Mouse (Mus musculus) forebrain, embryonic 15.5 days (tissue): ENCODE results near the gene Rgs12. TPM values are rescaled to one million over a fixed set of nuclear protein-coding genes. Genes with fewer than 3 reads are reported as not detected.
A peak's percentile ranks its signal among the peaks of the same experiment; 100 is the strongest.

Experiments
- ATAC-seq: fragments of 200-750 bp; cut with Nextera tagmentation; replicated peaks from 2 replicates; pipeline ENCODE4 v1.8.0; 2017; ENCODE audit warnings: mild to moderate bottlenecking, moderate TSS enrichment, moderate library complexity
- H3K27ac ChIP-seq: fragments of 300-500 bp; sonication (generic); replicated peaks from 2 replicates; pipeline ENCODE4 v1.5.1; 2015; ENCODE audit warnings: mild to moderate bottlenecking, inconsistent platforms
- H3K27me3 ChIP-seq: fragments of 300-500 bp; sonication (generic); 2 replicates; pipeline ENCODE4 v1.6.1; 2015; ENCODE audit warnings: inconsistent platforms
- H3K36me3 ChIP-seq: fragments of 300-500 bp; sonication (generic); 2 replicates; pipeline ENCODE4 v1.6.1; 2015; ENCODE audit warnings: mild to moderate bottlenecking, inconsistent platforms
- H3K4me1 ChIP-seq: fragments of 300-500 bp; sonication (generic); 2 replicates; pipeline ENCODE4 v1.6.1; 2015; ENCODE audit warnings: inconsistent platforms
- H3K4me2 ChIP-seq: fragments of 300-500 bp; sonication (generic); replicated peaks from 2 replicates; pipeline ENCODE4 v1.6.1; 2015; ENCODE audit warnings: mild to moderate bottlenecking, inconsistent platforms
- H3K4me3 ChIP-seq: fragments of 300-500 bp; sonication (generic); 2 replicates; pipeline ENCODE4 v1.5.1; 2015; ENCODE audit warnings: mild to moderate bottlenecking, inconsistent platforms
- H3K9ac ChIP-seq: fragments of 300-500 bp; sonication (generic); replicated peaks from 2 replicates; pipeline ENCODE4 v1.6.1; 2015; ENCODE audit warnings: mild to moderate bottlenecking, inconsistent platforms
- H3K9me3 ChIP-seq: fragments of 300-500 bp; sonication (generic); 2 replicates; pipeline ENCODE4 v1.6.1; 2016; ENCODE audit warnings: inconsistent platforms
- WGBS: fragments of 180-500 bp; shearing (Covaris S2); methylation state at CpG from one replicate; pipeline ENCODE4 v1.1.7; 2015; ENCODE audit warnings: mixed read lengths; 5-methylcytosine and 5-hydroxymethylcytosine counted together
- polyA plus RNA-seq: library from polyadenylated mRNA; unstranded; fragments of >200 nt; fragmentation: Nextera tagmentation; extraction: Ambion mirVana; gene quantifications from 2 replicates; pipeline ENCODE4 v1.2.1, GENCODE M21; 2015

Gene Rgs12
- polyA plus RNA-seq, 1 experiment from 2014 or later: 64.7 TPM

DNA sequence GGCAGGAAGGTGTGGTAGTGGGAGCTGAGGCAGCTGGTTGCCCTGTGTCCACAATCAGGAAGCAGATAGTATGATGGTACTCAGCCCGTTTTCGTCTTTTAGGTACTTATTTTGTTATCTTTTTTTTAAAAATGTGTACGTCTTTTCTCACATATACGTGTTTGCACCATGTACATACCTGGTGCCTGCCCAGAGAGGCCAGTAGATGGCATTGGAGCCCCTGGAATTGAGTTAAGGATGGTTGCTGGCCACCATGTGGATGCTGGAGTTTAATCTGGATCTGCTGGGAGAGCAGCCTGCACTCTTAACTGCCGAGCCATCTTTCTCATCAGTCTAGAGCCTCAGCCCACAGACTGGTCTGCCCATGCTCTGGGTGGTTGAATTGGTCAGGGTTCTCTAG is 101.3 kb downstream of the Rgs12 start:
- Histone ChIP-seq H3K27me3 (no peaks in the 10 kb centered on the region), H3K9me3 (no peaks in the 10 kb centered on the region), H3K36me3 (no peaks in the 10 kb centered on the region), H3K9ac (no peak overlapping the region), H3K4me3 (no peak overlapping the region), H3K27ac (no peak overlapping the region), H3K4me1 (no peaks in the 10 kb centered on the region), H3K4me2 (no peak overlapping the region)
- 75% methylated on average over 5 of the region's 5 CpGs for WGBS
- ATAC-seq: no peak

DNA sequence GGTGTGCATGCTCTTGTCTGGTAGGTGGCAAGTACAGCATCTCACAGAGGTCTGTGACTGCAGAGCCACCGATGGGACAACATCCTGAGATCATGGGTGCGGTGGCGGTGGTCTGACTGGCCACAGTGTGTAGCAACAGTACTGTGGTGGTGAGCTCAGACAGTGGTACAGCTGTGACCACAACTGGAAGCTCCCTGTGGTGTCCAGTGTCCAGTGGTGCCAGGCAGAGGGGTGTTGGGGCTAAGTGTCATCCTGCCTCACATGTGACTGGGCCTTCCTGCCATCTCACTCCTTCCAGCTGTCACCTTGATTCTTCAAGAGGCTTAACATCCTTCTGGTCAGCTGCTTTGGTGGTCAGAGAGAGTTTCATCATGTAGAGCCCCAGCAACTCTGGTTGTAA is 105.4 kb downstream of the Rgs12 start:
- Histone ChIP-seq H3K36me3 (no peaks in the 10 kb centered on the region), H3K27ac (no peak overlapping the region), H3K27me3 (0 out of 2 replicates have a peak, but pooled peaks cover 4% of the 10 kb centered on the region), H3K4me2 (no peak overlapping the region), H3K4me1 (peaks cover 20% of the 10 kb centered on the region), H3K4me3 (no peak overlapping the region), H3K9me3 (no peaks in the 10 kb centered on the region), H3K9ac (no peak overlapping the region)
- 92% methylated on average over 3 of the region's 3 CpGs for WGBS
- no peak for ATAC-seq

DNA sequence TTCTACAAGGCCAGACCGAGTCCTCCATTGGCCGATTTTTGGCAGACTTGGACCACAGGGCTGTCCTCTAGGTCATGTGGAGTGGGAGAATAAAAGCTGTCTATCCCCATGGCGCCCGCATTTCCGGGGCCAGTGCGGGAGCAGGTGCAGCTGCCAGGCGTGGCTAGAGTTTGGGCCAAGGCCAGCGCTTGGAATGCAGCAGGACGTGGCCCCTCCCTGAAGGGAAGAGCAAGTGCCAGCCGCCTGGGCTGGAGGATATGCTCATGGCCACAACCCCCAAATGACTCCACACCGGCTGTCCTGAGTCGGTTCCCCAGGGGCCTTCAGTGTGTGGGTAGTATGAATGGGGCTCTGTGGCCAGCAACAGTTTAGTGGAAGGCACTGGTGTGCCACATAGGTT is 105.8 kb downstream of the Rgs12 start:
- Histone ChIP-seq H3K4me2 (no peak overlapping the region), H3K4me1 (peaks cover 20% of the 10 kb centered on the region), H3K4me3 (no peak overlapping the region), H3K9ac (no peak overlapping the region), H3K9me3 (no peaks in the 10 kb centered on the region), H3K27ac (no peak overlapping the region), H3K27me3 (0 out of 2 replicates have a peak, but pooled peaks cover 4% of the 10 kb centered on the region), H3K36me3 (no peaks in the 10 kb centered on the region)
- WGBS: 59% methylated on average over 12 of the region's 12 CpGs
- ATAC-seq: no peak

DNA sequence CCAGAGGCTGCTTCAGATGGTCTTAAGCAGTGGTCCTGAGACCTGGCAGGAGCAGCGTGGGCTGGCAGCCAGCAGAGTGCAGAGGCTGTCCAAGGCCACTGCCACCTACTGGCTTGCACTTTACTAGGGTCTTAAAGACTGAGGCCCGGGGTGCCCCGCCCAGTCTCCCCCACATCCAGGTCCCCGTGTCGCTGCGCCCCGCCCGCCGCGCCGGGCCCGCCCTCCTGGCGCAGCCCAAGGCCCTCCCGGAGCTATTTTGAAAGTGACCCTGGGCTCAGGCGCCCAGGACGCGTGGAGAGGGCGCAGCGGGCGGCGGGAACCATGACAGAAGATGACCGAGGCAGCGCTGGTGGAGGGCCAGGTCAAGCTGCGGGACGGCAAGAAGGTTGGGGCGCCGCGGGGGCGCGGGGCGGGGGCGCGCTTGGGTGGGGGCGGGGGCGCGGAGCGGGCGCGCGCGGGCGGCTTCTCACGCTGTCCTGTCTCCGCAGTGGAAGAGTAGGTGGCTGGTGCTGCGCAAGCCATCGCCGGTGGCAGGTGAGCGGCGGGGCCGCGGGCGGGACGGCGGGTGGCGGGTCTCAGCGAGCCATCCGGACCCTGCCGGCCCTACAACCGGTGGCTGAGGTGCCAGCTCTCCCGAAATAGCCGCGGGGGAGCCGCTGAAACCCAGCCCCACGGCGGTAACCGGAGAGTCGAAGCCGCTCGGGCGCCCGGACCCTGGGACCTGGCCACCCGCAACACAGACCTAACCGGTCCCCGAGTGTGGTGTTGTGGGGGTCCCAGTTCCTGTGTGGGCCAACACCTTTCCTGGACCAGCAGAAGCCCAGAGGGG is 107.6 kb downstream of the Rgs12 start, which contains the start of gene Dok7:
Gene Dok7, plus strand, starts transcription at position 163 of the 829 bp plus-strand sequence.
- H3K9me3 ChIP-seq: no peaks in the 10 kb centered on the region
- 1% methylated on average over 52 of the region's 74 CpGs for WGBS
- 0 out of 2 replicates have a peak, but pooled peaks cover 4% of the 10 kb centered on the region for H3K27me3 ChIP-seq
- no peaks in the 10 kb centered on the region for H3K36me3 ChIP-seq
- peaks cover 20% of the 10 kb centered on the region for H3K4me1 ChIP-seq
- H3K9ac ChIP-seq: peak within 1 kb of the TSS; percentile 65
- ATAC-seq: peak; percentile 67
- no peak within 1 kb of the TSS for H3K27ac ChIP-seq
- H3K4me3 ChIP-seq: peak within 1 kb of the TSS; percentile 63
- peak within 1 kb of the TSS; percentile 98 for H3K4me2 ChIP-seq

DNA sequence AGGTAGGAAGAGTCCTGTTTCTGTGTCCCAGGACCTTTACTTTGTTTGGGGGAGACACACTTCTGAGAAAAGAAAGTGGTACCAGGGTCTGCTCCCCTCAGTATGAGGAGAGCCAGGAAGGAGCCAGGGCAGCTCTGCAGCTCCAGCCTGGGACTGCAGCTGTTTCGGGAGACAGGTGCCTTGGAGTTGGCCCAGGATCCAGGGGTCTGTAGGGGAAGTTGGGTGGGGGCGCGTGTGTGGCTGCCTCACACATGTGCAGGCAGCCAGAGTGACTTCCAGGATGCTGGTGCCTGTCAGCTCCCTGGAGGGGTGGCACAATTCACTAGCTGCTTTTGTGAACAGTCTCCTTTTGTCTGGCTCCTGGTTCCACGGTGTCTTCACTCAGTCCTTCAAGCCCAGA is 108.3 kb downstream of the Rgs12 start:
- 0 out of 2 replicates have a peak, but pooled peaks cover 4% of the 10 kb centered on the region for H3K27me3 ChIP-seq
- 8% methylated on average over 4 of the region's 4 CpGs for WGBS
- ATAC-seq: 0 out of 2 replicates have a peak, but pooled peaks have one; percentile 25
- H3K4me2 ChIP-seq: peak overlapping the region; percentile 98
- H3K27ac ChIP-seq: no peak overlapping the region
- H3K36me3 ChIP-seq: no peaks in the 10 kb centered on the region
- H3K9me3 ChIP-seq: no peaks in the 10 kb centered on the region
- peak overlapping the region; percentile 63 for H3K4me3 ChIP-seq
- H3K4me1 ChIP-seq: peaks cover 20% of the 10 kb centered on the region
- peak overlapping the region; percentile 65 for H3K9ac ChIP-seq

DNA sequence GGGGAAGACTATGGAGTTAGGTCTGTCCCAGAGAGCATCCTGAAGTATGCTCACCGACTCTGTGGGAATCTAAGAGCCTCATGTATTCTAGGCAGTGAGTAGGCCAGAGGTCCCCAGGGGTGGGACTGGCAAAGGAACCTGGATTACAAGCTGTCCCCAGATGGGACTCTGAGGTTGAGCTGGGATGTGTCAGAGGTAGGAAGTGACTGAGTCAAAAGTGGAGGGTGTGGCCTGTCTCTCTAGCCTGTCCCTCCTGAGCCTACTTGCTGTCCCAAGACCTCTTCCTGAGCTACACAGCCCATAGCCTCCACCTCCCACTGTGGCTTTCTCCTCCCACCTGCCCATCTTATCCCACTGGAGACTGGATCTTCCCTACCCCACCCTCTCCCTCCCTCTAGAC is 109.0 kb downstream of the Rgs12 start:
- H3K4me3 ChIP-seq: peak overlapping the region; percentile 63
- WGBS: 81% methylated on average over 1 of the region's 1 CpGs

DNA sequence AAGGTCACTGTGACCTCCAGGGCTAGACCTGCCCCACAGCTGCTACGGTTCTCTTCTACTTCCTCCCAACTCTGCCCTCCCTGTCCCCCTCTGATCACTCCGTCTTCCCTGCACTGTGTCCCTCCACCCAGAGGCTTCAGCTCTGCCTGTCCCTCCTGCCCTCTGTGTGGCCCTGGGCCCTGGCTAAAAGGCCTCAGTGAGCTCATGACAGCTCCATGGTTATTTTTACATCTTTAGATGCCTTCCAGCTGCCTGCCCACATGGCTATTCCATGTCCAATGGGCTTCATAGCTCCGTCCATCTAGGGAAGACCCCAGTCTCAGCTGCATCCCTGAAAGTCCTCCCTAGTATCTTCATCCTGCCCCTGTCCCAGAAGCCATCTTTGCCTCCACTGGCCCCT is 110.9 kb downstream of the Rgs12 start:
- peaks cover 20% of the 10 kb centered on the region for H3K4me1 ChIP-seq
- no peaks in the 10 kb centered on the region for H3K36me3 ChIP-seq
- 82% methylated on average over 3 of the region's 3 CpGs for WGBS
- H3K27me3 ChIP-seq: 0 out of 2 replicates have a peak, but pooled peaks cover 4% of the 10 kb centered on the region
- no peak overlapping the region for H3K4me3 ChIP-seq
- H3K9me3 ChIP-seq: no peaks in the 10 kb centered on the region
- ATAC-seq: no peak
- no peak overlapping the region for H3K9ac ChIP-seq
- no peak overlapping the region for H3K4me2 ChIP-seq
- H3K27ac ChIP-seq: no peak overlapping the region

More for the DNA sequence above, 109.0 kb downstream of the Rgs12 start:
- Histone ChIP-seq H3K9me3 (no peaks in the 10 kb centered on the region), H3K27ac (no peak overlapping the region), H3K9ac (no peak overlapping the region), H3K4me1 (peaks cover 20% of the 10 kb centered on the region), H3K27me3 (0 out of 2 replicates have a peak, but pooled peaks cover 4% of the 10 kb centered on the region), H3K36me3 (no peaks in the 10 kb centered on the region), H3K4me2 (peak overlapping the region; percentile 98)
- no peak for ATAC-seq

DNA sequence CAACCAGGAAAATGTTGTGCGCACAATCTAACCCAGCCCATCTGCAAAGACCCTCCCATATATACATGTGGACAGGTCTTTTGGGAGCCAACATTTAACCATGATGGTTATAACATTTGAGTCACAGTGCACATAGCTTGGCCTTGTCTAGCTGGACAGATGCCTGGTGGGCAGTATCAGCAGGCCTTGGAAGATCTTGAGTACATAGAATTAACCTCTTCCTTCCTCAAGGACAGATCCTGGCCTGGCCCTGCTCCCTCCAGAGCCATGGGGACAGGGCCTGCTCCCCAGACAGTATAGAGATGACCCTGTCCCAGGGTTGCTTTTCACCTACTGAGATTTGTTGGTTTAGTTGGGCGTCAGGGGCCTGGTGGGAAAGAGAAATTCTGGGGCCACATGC is 120.6 kb downstream of the Rgs12 start:
- no peaks in the 10 kb centered on the region for H3K9me3 ChIP-seq
- 95% methylated on average over 2 of the region's 2 CpGs for WGBS
- no peak overlapping the region for H3K4me3 ChIP-seq
- peaks cover 11% of the 10 kb centered on the region for H3K4me1 ChIP-seq
- no peak overlapping the region for H3K4me2 ChIP-seq
- no peak overlapping the region for H3K9ac ChIP-seq
- H3K27ac ChIP-seq: no peak overlapping the region
- ATAC-seq: no peak
- no peaks in the 10 kb centered on the region for H3K36me3 ChIP-seq
- no peaks in the 10 kb centered on the region for H3K27me3 ChIP-seq

DNA sequence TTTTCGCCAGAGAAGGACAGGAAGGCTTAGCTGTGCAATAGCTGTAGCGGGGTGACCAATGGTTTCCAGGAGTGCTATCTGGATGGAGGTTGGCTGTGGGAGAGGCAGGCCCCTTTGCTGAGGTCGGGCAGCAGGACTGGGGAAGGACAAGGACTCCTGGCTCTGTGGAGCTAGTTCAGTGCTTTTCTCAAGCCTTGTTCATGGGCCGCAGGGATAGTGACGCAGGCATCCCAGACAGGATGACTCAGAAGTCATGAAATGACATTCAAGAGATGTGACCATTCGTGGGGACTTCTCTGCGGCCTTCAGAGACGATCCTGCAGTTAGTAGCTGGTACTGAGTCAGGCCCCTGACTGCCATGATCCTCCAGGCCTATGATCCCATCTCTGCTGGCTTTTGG is 121.1 kb downstream of the Rgs12 start:
- no peak for ATAC-seq
- WGBS: 89% methylated on average over 8 of the region's 8 CpGs

DNA sequence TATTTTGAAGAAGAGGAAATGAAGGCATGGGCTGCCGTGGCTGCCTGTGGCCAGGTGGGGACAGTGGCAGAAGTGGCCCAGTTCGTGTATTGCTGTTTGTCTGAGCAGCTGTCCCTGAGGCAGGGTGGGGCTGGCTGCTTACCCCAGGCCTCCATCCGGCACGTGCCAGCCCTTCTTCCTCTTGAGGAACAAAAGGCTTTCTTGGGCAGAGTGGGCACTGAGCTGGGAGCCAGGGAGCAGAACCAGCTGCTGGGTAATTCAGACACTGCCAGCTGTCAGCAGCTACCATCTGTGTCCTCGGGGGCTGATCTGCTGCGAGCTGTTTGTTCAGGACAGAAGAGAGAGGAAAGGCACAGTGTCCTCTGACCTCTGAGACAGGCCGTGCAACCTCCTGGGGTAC is 121.7 kb downstream of the Rgs12 start:
- no peaks in the 10 kb centered on the region for H3K9me3 ChIP-seq
- H3K27ac ChIP-seq: peak overlapping the region; percentile 60
- H3K9ac ChIP-seq: no peak overlapping the region
- ATAC-seq: peak; percentile 66
- WGBS: 35% methylated on average over 7 of the region's 7 CpGs
- peaks cover 11% of the 10 kb centered on the region for H3K4me1 ChIP-seq
- no peak overlapping the region for H3K4me3 ChIP-seq
- no peaks in the 10 kb centered on the region for H3K36me3 ChIP-seq
- H3K27me3 ChIP-seq: no peaks in the 10 kb centered on the region
- no peak overlapping the region for H3K4me2 ChIP-seq

More for the DNA sequence above, 121.1 kb downstream of the Rgs12 start:
- Histone ChIP-seq H3K4me2 (no peak overlapping the region), H3K27me3 (no peaks in the 10 kb centered on the region), H3K27ac (peak overlapping the region; percentile 60; the same call in 1 of the 2 replicates), H3K9ac (no peak overlapping the region), H3K4me1 (peaks cover 11% of the 10 kb centered on the region), H3K4me3 (no peak overlapping the region), H3K9me3 (no peaks in the 10 kb centered on the region), H3K36me3 (no peaks in the 10 kb centered on the region)

DNA sequence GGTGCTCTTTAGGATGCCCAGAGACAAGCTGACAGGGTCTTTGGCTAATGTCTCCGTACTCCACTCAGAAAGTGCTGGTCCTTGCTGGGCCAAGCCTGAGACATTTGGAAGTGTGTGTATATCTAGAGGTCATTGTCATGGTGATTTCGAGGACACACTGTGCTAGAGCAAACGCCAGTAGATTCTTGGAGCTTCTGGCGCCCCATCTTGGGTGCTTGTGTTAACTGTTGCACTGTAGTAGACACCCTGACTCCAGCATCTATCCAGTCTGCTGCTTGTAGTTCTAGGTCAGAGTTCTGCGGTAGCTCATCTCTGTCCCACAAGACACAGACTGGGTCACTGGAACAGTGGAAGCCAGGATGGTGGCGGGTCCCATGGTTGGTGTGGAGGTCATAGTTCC is 122.6 kb downstream of the Rgs12 start:
- H3K27me3 ChIP-seq: no peaks in the 10 kb centered on the region
- 94% methylated on average over 6 of the region's 6 CpGs for WGBS
- H3K4me3 ChIP-seq: no peak overlapping the region
- no peaks in the 10 kb centered on the region for H3K36me3 ChIP-seq
- H3K4me1 ChIP-seq: peaks cover 11% of the 10 kb centered on the region
- no peak for ATAC-seq
- no peak overlapping the region for H3K9ac ChIP-seq
- H3K4me2 ChIP-seq: no peak overlapping the region
- no peaks in the 10 kb centered on the region for H3K9me3 ChIP-seq
- no peak overlapping the region for H3K27ac ChIP-seq

DNA sequence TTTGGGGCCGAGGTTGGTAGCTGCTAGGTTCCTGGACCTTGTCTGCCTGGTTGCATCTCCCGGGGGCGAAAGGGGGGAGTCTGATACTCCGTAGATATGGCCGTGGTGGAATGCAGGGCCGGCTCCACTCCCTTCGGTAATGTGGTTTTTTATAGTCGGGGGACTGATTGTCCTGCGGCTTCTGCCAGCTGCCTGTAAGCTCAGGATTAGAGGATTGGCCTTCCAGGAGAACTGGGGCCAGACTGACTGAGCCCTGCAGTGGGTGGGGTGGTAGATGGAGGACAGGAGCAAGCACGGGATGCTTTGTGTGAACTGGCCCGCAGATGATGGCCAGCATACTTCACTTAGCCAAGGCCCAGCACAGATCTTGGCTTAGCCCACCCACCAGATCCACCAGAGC is 124.0 kb downstream of the Rgs12 start:
- no peak for ATAC-seq

More for the DNA sequence above, 124.0 kb downstream of the Rgs12 start:
- Histone ChIP-seq H3K4me2 (no peak overlapping the region), H3K4me3 (no peak overlapping the region), H3K9ac (no peak overlapping the region), H3K4me1 (peaks cover 11% of the 10 kb centered on the region), H3K9me3 (no peaks in the 10 kb centered on the region), H3K36me3 (no peaks in the 10 kb centered on the region; the same call in 1 of the 2 replicates), H3K27ac (no peak overlapping the region), H3K27me3 (no peaks in the 10 kb centered on the region)
- WGBS: 88% methylated on average over 11 of the region's 11 CpGs
